Mouse (Mus musculus) right cerebral cortex, adult 2 months (tissue): ENCODE measurements around the gene Mbnl1.

Source experiments
- DNase-seq, 2 experiments: peaks; one replicate each; pipeline ENCODE4 v3.0.0; 2021 to 2022; ENCODE audit warnings: low spot score in 2 of 2

Gene Mbnl1

GRCm38 (mm10) chr3:60608952-60609403 is 136.3 kb downstream of the Mbnl1 start:
- no peak for DNase-seq

GRCm38 (mm10) chr3:60611839-60612238 is 139.2 kb downstream of the Mbnl1 start:
- DNase-seq: peak; percentile 58 to 78

GRCm38 (mm10) chr3:60613121-60613520 is 140.5 kb downstream of the Mbnl1 start:
- no peak for DNase-seq

DNA sequence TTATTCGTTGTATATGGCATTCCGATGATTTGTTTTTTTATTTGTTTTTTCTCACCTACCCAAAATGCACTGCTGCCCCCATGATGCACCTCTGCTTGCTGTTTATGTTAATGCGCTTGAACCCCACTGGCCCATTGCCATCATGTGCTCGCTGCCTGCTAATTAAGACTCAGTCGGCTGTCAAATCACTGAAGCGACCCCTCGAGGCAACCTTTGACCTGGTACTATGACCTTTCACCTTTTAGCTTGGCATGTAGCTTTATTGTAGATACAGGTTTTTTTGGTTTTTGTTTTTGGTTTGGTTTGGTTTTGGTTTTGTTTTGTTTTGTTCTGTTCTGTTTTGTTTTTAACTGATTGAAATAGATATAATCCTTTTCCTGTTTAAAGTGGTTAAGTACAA is 141.9 kb downstream of the Mbnl1 start:
- no peak for DNase-seq

GRCm38 (mm10) chr3:60615057-60615606 is 142.5 kb downstream of the Mbnl1 start:
- DNase-seq: no peak

DNA sequence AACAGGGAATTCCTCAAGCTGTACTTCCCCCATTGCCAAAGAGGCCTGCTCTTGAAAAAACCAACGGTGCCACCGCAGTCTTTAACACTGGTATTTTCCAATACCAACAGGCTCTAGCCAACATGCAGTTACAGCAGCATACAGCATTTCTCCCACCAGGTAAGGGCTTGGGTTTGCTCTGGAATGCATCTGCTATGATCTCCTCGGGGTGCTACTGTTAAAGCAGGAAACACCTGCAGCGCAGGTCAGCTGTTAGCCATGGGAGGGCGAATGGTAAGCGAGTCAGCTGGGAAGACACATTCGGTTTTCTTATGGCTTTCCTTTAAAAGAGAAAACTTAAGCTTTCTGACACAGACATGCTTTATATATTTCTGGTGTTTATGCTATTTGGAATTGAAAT is 143.0 kb downstream of the Mbnl1 start:
- no peak for DNase-seq

DNA sequence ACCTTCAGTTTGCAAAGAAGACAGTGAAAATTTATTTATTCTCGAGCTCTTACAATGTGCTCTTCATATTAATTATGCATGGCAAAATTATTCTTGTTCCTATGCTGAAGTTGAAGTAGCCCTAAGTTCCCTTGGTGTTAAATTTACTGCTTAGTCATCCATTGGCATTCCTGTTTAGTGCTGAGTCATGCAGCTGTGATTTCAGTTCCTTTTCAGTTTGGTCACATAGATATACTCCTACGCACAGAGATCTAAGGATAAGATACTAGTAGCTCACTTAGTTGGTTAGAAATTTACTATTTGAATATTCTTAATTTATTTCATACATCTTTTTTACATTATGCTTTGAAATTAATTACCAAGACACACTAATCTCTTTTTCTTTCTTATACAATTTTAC is 143.5 kb downstream of the Mbnl1 start:
- no peak for DNase-seq

DNA sequence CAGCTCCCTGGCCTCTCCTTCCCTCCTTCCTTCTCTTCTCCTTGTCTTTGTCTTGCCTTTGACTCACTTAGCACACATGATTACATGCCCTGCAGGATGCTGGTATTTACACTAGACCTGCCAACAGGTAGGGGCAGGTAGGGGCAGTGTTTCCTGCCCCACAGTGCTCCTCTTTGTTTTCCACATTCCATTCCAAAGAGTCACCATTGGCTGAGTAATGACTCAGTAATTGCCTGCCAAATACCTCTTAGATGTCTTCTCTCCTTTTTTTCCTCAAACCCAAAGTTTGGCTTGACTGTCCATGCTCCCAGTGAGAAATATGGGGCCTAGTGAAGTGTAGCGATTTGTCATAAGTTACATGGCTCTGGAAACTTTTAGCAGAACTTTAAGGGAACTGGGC is 145.0 kb downstream of the Mbnl1 start:
- DNase-seq: no peak

- no peak for DNase-seq
Measured at GRCm38 (mm10) chr3:60620236-60620635, 147.6 kb downstream of the Mbnl1 start.

DNA sequence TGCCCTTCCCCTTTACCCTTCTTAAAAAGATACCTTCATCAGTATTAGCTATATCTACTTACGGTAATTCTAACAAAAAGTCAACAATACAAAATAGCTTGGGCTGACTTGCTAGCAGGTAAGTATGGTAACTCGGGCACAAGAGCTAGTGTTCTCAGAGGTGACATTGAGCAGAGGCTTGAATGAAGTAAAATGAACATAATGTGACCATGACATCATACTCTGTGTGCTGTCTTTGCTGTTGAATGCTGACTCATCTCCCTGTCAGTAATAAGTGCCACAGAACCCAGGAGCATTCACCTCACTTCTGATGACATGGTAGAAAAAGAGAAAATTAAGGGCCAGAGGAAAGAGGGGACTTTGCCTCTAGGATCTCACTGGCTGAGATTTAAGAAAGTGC is 158.6 kb downstream of the Mbnl1 start:
- DNase-seq: no peak

GRCm38 (mm10) chr3:60631754-60632153 is 159.1 kb downstream of the Mbnl1 start:
- no peak for DNase-seq

GRCm38 (mm10) chr3:60632796-60633466 is 160.3 kb downstream of the Mbnl1 start:
- DNase-seq: no peak

- no peak for DNase-seq
Measured at GRCm38 (mm10) chr3:60638530-60638929, 165.9 kb downstream of the Mbnl1 start.

DNA sequence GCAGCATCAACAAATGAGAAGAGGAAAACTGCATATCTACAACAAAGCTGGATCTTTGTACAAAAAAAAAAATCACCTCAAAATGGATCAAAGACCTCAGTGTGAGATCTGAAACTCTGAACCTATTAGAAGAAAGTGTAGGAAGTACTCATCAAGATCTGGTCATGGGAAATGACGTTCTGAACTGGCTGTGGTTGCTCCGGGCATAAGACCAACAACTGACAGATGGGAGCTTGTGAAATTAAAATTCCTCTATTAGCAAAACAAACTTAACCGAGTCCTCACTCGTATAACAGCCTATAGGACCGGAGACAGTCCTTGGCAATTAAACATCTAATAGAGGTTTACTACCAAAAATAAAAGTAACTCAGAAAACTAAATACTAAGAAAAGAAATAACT is 166.5 kb downstream of the Mbnl1 start:
- no peak for DNase-seq

DNA sequence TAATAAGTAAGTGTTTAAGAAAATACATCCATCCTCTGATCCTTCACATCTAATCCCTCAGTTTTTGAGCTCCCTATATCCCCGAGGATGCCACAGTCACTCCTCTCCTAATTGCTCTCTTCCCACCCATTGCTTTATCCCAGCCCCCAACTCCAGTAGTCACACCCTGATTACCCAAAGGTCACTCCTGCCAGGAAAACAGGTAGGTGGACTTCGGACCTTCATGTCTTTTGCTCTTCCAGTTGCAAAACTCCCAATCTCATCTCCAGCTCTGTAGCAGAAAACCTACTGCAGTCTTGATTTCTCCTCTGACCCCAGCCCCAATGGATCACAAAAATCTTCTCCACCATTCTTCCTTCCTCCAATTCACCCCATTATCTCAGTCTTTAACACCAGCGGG is 169.6 kb downstream of the Mbnl1 start:
- no peak for DNase-seq

GRCm38 (mm10) chr3:60645531-60645930 is 172.9 kb downstream of the Mbnl1 start:
- DNase-seq: no peak

DNA sequence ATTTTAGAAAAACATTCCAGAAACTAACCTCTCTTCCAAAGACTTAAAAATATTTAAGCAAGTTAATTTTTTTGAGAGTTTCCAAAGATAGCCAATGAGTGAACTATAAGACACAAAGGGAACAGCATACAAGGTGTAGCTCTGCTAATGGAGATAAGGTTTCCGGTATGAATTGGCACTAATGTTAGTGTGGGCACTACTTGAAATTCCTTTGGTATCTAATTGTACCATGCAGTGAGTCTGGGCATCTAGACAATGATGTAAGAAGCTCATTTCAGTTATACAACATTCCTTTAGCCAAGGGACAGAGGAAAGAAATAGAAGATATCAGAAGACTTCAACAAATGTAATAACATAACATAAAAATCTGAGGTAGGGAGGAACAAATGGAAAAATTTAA is 175.7 kb downstream of the Mbnl1 start:
- DNase-seq: no peak

- DNase-seq: no peak
Measured at GRCm38 (mm10) chr3:60660762-60661161, 188.1 kb downstream of the Mbnl1 start.
